Mouse (Mus musculus) bone marrow, adult 2 months (tissue): ENCODE measurements around the gene Gmip.

Experiments
- CTCF ChIP-seq: fragments of 200-500 bp; IDR thresholded peaks from 2 replicates; pipeline ENCODE4 v1.5.1; 2011; ENCODE audit warnings: low read length, control low read depth; ENCODE audit not compliant: control insufficient read depth, insufficient read depth
- POLR2A ChIP-seq: fragments of 200-500 bp; IDR thresholded peaks from 2 replicates; pipeline ENCODE4 v1.6.1; 2011; ENCODE audit warnings: low read depth, mild to moderate bottlenecking, control low read depth, low read length, borderline replicate concordance; ENCODE audit not compliant: control insufficient read depth

- TF ChIP-seq CTCF (no peak), POLR2A (no peak)
These were observed 55.7 kb downstream of the Gmip start for GRCm38 (mm10) chr8:69864180-69864579.
